Mouse (Mus musculus) layer of hippocampus, postnatal 36 days (tissue): ENCODE data around the gene Brap. TPM values are rescaled to one million over a fixed set of nuclear protein-coding genes. Genes with fewer than 3 reads are reported as not detected.
"Not testable (repeated sequence)": the region's sequence is repeated elsewhere in the genome, so short reads cannot be mapped to it uniquely, and the experiment has no call there.

Source experiments
- DNase-seq, 2 experiments: peaks; one replicate each; pipeline ENCODE4 v3.0.0; 2022
- total RNA-seq, 2 experiments: library from RNA; stranded (reverse); gene quantifications; 2 replicates each; pipeline ENCODE4 v1.2.3; 2021

Brap gene
- total RNA-seq = 10 to 100 TPM; 63.6 to 65.5 TPM

DNA sequence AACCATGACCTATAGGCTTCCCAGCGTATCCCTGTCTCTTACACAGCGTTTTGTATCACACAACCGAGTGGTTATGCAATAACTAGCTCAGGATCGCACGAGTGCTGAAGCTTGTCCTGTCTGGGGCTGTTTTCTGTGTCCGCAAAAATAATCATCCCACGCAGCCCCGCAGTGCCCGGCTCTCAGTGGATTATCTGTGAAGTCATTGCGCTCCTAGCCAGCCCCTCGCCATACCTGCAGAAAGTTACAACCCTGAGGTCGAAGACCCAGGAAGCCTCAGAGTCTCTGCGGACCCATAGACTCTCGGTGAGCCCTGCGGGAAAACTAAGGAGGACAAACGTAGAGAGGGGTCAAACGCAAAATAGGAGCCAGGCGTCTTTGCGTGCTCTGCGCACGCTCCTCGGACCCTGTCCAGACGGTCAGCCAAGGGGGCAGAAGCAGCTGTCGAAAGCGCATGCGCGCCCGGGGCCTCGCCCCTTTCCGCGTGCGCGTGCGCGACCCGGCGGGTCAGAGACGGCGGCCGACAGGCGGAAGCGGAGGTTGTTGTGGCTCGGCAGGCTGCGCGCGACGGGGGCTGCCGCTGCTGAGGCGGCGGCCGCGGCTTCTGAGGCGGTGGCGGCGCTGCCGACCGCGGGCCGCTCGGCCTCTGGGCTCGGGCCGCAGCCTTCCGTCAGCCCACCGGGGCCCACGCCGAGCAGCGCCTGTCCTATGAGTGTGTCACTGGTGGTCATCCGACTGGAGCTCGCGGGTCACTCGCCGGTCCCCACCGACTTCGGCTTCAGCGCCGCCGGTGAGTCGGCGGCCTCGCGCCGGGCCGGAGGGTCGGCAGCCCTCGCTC lies at the start of gene Brap, which contains the start of gene Acad10:
Gene Brap (plus strand): TSS at position 505 of the 838 bp plus-strand sequence.
Gene Acad10 (minus strand): TSS at position 456 of the 838 bp plus-strand sequence.
- DNase-seq = peak; percentile 94 to 97

DNA sequence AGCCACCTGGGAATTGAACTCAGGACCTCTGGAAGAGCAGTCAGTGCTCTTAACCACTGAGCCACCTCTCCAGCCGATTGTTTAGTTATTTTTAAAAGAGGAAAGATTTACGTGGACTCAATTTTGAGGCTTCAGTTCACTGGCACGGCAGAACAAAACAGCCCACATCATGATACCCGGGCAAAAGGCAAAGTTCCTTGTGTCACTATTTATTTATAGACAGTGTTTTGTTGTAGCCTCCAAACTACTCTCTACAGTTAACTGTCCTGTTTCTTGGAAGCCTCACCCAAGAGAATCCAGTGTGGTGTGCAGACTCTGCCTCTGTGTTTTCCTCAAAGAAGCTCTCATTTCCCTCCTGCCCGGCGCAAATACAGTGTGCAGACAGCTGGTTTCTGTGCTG lies 48.3 kb upstream of the Brap start:
- no peak for DNase-seq

DNA sequence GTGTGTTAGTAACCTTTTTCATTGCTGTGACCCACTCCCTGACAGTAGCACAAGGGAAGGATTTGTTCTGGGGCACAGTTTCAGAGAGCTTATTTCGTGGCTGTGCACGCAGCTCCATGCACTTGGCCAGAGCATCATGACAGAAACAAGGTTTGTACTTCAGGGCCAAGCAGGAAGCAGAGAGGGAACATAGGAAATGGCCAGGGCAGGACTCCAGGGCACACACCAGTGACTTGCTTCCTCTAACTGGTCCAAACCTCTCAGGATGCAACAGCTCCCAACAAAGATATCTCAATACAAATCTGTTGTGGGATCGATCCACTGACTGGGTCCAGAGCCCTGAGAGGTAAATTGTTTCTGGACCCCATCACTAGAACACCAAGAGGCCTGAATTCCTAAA lies 45.4 kb upstream of the Brap start:
- not testable (repeated sequence) for DNase-seq

DNA sequence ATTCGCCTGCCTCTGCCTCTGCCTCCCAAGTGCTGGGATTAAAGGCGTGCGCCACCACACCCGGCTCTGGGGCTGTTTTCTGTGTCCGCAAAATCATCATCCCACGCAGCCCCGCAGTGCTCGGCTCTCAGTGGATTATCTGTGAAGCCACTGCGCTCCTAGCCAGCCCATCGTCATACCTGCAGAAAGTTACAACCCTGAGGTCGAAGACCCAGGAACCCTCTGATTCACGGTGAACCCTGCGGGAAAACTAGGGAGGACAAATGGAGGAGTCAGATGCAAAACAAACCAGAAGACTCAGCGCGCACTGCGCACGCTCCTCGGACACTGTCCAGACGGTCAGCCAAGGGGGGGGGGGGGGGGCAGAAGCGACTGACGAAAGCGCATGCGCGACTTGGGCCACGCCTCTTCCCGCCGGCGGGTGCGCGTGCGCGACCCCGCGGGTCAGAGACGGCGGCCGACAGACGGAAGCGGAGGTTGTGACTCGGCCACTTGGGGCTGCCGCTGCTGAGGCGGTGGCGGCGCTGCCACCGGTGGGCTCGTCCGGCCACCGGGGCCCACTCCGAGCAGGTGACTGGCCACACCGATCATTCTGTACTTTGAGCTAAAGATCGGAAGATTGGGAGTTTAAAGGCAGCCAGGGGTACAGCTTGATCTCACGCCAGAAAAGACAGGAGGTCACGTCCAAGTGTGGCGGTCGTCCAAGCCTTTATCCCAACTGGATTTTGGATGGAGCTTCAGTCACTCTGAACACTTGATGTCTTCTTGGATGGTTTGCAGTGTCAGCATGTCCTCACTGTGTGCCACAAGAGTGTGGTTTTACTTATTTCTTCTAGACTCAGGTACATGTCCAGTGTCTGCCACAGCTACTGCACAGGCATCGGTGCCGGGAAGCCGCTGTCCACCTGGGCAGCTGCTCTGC lies 41.5 kb upstream of the Brap start, which contains the start of gene Acad12:
Gene Acad12 (minus strand): TSS at position 347 of the 922 bp plus-strand sequence.
- peak; percentile 68 to 72 for DNase-seq

DNA sequence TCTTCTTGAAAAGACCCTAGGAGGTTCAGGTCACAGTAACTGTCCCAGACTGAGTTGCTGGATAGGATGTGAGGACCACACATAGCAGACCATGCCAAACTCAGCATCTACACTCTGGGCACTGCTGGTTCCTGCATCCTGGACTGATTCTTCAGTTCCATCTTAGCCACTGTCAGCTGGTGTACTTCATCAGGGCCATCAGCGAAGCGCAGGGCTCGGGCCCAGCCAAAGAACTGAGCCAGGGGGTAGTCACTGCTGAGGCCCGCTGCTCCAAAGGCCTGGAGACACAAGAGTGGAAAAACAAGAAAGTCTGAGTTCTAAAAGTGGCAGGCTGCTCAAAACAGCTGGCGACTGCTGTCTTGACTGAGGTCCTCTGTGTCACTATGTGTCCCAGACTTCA lies 39.3 kb upstream of the Brap start:
- no peak for DNase-seq

DNA sequence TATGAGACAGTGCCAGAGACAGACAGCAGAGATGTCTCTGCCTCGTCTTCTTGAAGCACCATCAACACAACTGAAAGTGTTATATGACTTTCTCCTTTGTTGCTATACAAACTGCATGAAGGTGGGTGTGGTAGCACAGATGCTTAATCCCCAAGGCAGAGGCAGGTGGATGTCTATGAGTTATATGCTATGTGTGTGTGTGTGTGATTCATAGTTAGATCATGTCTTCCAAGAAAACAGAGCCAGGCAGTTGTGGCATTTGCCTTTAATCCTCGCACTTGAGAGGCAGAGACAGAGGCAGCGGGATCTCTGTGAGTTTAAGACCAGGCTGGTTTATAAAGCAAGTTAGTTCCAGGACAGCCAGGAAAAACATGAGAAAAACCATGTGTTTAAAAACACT lies 37.1 kb upstream of the Brap start:
- no peak for DNase-seq

DNA sequence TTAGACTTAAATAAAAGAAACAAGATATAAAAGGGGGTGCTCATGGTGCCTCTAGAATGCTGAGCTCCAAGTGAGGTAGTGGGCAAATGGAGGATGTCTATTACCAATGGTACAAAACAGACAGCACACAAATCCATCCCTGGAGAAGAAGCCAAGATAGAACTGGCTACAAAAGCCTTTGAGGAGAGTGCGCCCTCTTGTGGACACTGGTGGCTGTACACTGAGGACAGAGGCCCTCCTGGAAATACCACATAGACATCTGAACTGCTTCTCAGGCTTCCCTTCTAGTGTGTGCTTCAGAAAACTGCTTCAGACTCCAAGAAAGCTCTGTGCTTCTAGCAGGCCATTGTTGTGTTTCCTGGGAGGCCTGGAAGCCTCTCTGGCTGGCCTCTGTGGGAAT lies 32.5 kb upstream of the Brap start:
- peak; percentile 61 to 62 for DNase-seq

DNA sequence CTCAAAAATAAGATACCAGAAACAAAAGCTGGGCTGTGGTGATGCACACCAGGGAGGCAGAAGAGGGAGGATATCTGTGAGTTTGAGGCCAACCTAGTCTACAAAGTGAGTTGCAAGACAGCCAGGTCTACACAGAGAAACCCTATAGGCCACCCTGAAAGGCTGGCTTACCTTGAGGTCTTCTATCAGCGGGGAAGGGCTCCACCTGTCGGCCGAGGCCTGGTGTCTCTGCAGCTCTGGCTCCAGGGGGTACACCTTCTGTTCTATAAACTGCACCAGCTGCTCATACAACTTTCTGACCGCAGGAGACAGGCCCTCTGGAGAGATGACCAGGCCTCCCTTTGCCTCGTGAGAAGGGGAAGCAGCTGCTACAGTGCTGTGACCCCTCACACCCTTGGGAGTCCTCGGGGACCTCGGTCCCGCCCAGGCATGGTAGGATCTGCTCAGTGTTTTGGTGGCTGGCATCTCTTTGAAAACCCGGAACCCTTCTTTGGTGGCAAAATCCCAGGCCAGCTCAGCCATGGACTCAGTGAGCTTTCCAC lies 29.2 kb upstream of the Brap start:
- DNase-seq = not testable (repeated sequence)

DNA sequence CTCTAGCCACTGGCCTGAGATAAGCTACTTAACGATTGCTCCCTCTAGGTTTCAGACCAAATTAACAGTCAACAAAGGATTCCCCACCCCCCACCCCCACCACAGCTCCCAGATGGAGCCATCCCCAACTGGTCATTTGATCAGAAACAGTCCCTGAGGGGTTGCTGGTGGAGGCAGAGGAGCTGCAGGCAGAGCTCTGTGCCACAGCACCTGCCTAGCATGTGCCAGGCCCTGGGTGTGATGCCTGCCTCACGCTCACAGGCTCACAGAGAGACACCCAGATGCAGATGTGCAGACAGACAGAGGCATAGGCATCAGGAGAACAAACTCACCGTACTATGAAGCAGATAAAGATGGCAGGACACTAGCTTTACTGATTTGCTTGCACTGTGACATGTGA lies 27.6 kb upstream of the Brap start:
- no peak for DNase-seq

DNA sequence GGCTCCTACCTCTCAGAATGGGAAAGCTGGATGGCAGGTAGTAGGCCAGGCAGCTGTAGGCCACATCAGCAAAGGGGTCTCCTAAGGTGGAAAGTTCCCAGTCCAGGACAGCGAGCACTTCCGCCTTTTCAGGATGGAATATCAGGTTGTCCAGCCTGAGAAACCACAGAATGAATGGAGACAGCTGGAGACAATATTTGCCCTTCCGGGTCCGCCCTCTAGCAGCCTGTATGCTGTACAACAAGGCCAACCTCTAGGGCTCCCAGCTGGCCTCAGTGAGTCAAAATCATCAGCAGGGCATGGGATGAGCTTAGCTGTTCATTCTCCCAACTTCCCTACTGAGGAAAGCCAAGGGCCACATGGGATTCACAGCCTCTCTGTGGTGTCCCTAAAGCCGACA lies 25.7 kb upstream of the Brap start:
- no peak for DNase-seq

DNA sequence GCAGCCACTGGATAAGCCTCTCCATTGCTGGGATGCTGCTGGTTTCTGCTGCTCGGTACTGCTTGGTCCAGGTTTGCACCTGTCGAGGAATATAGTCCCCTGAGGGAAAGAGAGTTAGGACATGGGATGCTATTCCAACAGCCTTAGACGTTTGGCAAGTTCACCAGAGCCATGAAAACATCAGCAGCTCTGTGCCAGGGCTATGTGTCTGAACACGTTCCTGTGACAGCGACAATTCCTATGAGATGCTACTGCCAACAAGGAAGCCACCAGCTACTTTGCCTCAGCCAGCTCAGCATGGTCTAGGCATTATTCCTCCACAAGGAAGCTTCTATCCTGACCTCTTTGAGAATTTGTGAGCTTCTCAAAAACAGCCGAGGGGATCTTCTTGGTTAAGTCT lies 23.1 kb upstream of the Brap start:
- no peak for DNase-seq

- DNase-seq = no peak
Measured at GRCm38 (mm10) chr5:121639601-121640000, 20.8 kb upstream of the Brap start.

DNA sequence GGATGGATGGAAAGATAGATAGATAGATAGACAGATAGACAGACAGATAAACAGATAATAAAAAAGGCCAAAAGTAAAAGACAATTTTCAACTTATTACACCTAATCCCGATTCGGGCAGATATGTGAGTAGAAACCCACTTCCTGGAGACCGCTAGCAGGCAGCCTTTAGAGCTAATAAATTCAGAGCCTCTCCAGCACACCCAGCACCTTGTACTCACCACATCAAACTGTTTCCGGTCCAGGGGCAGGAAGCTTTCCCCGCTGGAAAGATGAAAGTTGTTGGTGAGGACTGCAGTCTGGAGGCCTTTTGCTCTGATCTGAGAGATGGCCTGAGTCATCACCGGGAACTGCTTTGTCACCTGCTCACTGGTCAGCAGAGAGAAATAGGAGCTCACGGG lies 11.2 kb upstream of the Brap start:
- no peak for DNase-seq

GRCm38 (mm10) chr5:121654526-121654925 lies 5.8 kb upstream of the Brap start:
- no peak for DNase-seq

DNA sequence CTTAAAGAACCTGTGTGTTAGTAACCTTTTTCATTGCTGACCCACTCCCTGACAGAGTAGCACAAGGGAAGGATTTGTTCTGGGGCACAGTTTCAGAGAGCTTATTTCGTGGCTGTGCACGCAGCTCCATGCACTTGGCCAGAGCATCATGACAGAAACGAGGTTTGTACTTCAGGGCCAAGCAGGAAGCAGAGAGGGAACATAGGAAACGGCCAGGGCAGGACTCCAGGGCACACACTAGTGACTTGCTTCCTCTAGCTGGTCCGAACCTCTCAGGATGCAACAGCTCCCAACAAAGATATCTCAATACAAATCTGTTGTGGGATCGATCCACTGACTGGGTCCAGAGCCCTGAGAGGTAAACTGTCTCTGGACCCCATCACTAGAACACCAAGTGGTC lies 3.5 kb upstream of the Brap start:
- DNase-seq = not testable (repeated sequence)

GRCm38 (mm10) chr5:121657656-121658055 lies 2.7 kb upstream of the Brap start:
- not testable (repeated sequence) for DNase-seq

GRCm38 (mm10) chr5:121660897-121661254 lies 513 bp downstream of the Brap start:
- no peak for DNase-seq

GRCm38 (mm10) chr5:121661494-121661893 lies 1.1 kb downstream of the Brap start:
- no peak for DNase-seq

DNA sequence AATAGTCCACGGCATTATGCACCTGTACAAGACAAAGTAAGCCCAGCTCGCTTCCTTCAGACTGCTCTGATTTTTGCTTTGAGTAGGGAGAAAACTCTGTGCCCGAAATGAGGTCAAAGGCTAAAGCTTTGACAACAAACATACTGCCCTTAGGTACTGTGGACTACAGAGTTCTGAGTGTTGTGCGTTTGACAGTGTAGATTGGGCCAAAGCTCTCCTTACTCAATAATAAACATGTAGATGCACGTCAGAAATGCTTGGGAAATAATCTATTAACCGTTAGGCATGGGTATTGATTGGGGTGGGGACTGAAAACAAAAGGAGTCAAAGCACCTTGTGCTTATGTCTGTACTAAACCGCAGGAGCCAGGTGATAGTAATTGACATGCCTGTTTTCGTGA lies 3.1 kb downstream of the Brap start:
- DNase-seq = no peak

DNA sequence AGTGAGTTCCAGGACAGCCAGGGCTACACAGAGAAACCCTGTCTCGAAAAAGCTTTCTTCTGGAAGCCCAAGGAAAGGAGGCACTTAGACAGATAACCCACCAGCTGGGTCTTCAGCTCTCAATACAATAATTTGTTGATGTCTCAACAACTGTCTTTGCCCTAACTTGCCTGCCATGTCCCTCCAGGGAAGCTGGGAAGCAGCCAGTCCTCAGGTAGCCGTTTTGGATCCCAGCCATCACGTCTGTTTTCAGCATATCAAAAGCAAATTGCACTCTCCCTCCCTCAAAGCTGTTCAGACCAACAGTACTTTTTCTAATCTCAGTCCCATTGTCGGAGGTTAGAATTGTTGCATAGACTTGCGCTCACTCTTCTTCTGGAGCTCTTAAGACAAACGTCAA lies 3.7 kb downstream of the Brap start:
- DNase-seq = no peak

GRCm38 (mm10) chr5:121664971-121665370 lies 4.6 kb downstream of the Brap start:
- no peak for DNase-seq

DNA sequence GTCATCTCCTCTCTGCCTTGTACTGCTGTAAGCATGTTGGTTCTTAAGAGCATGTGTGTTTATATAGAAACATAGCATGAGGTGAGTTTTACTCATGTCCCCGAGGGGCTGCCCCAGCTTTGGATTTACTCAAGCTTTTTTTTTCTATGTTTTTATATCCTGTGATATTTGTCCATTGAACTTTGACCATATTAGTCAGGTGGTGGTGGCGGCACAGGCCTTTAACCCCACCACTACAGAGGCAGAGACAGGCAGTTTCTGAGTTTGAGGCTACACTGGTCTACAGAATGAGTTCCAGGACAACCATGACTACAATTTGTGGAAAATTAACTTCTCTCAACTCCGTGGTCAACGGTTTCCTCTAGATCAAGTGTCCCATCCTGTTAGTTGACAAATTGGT lies 6.7 kb downstream of the Brap start:
- DNase-seq = no peak

- no peak for DNase-seq
Measured at GRCm38 (mm10) chr5:121668411-121668810, 8.0 kb downstream of the Brap start.
